Mouse (Mus musculus) limb, embryonic 11.5 days (tissue): ENCODE measurements around the gene Olfr381. TPM values are rescaled to one million over a fixed set of nuclear protein-coding genes. Genes with fewer than 3 reads are reported as not detected.
"Not testable (repeated sequence)": the region's sequence is repeated elsewhere in the genome, so short reads cannot be mapped to it uniquely, and the experiment has no call there.

Experiments used
- ATAC-seq: fragments of 200-750 bp; cut with Nextera tagmentation; 2 replicates; pipeline ENCODE4 v1.8.0; 2017; ENCODE audit warnings: low read depth; ENCODE audit not compliant: insufficient number of reproducible peaks, low FRiP score, low TSS enrichment
- DNase-seq: peaks from one replicate; pipeline ENCODE4 v3.0.0-alpha.2; 2015; ENCODE audit warnings: low spot score
- H3K27ac ChIP-seq: fragments of 300-500 bp; sonication (generic); replicated peaks from 2 replicates; pipeline ENCODE4 v1.5.1; 2014; ENCODE audit warnings: low read depth, mild to moderate bottlenecking, low read length
- H3K27me3 ChIP-seq: fragments of 300-500 bp; sonication (generic); 2 replicates; pipeline ENCODE4 v1.6.1; 2014; ENCODE audit warnings: mild to moderate bottlenecking, low read length, mixed read lengths; ENCODE audit not compliant: control insufficient read depth, insufficient read depth
- H3K36me3 ChIP-seq: fragments of 300-500 bp; sonication (generic); 2 replicates; pipeline ENCODE4 v1.6.1; 2014; ENCODE audit warnings: mild to moderate bottlenecking, low read length, moderate library complexity, mixed read lengths; ENCODE audit not compliant: control insufficient read depth, insufficient read depth
- H3K4me1 ChIP-seq: fragments of 300-500 bp; sonication (generic); 2 replicates; pipeline ENCODE4 v1.6.1; 2014; ENCODE audit warnings: low read length, mixed read lengths; ENCODE audit not compliant: control insufficient read depth, insufficient read depth
- H3K4me2 ChIP-seq: fragments of 300-500 bp; sonication (generic); 2 replicates; pipeline ENCODE4 v1.6.1; 2014; ENCODE audit warnings: low read depth, mild to moderate bottlenecking, moderate library complexity; ENCODE audit not compliant: severe bottlenecking
- H3K4me3 ChIP-seq: fragments of 300-500 bp; sonication (generic); 2 replicates; pipeline ENCODE4 v1.5.1; 2014; ENCODE audit warnings: low read depth, low read length
- H3K9ac ChIP-seq: fragments of 300-500 bp; sonication (generic); 2 replicates; pipeline ENCODE4 v1.6.1; 2014; ENCODE audit warnings: mild to moderate bottlenecking, low read length
- H3K9me3 ChIP-seq: fragments of 300-500 bp; sonication (generic); 2 replicates; pipeline ENCODE4 v1.6.1; 2016; ENCODE audit warnings: low read length; ENCODE audit not compliant: control insufficient read depth
- WGBS: fragments of 180-500 bp; shearing (Covaris S2); extraction: QIAGEN DNeasy Blood & Tissue Kit; methylation state at CpG from one replicate; pipeline ENCODE4 v1.1.7; 2014; 5-methylcytosine and 5-hydroxymethylcytosine counted together
- polyA plus RNA-seq: library from polyadenylated mRNA; unstranded; fragments of >200 nt; fragmentation: Nextera tagmentation; extraction: Ambion mirVana; gene quantifications from 2 replicates; pipeline ENCODE4 v1.2.1, GENCODE M21; 2014

The Olfr381 gene
- polyA plus RNA-seq: not detected in 2 replicates

DNA sequence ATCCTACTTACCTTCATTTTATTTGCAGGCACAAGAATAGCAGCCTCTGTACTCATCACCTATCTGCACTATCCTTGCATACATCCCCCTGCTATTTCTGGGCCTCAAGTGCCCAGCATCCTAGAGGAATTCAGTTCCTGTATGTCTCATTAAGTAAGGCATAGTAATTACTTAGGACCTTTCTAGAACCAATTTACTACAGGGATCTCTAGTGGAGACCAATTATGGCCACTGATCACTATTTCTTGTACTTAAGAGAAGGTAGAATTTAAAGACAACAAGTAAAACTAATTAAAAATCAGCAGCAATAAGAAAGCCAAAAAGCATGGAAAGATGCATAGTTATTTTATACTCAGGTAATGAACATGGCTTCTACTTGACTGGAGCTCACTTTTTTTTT lies at the start of gene Olfr381:
Olfr381 (minus strand) TSS at position 101 of the 400 bp plus-strand sequence.
- Histone ChIP-seq H3K27me3 (no peaks in the 10 kb centered on the region), H3K36me3 (no peaks in the 10 kb centered on the region), H3K4me2 (no peak within 1 kb of the TSS), H3K9me3 (no peaks in the 10 kb centered on the region), H3K9ac (no peak within 1 kb of the TSS), H3K27ac (no peak within 1 kb of the TSS), H3K4me1 (no peaks in the 10 kb centered on the region), H3K4me3 (no peak within 1 kb of the TSS)
- ATAC-seq: no peak
- DNase-seq: no peak

- not testable (repeated sequence) for H3K9me3 ChIP-seq, H3K36me3 ChIP-seq, H3K4me1 ChIP-seq, DNase-seq, H3K27ac ChIP-seq, H3K27me3 ChIP-seq, H3K9ac ChIP-seq, ATAC-seq, H3K4me2 ChIP-seq, H3K4me3 ChIP-seq
- 97% methylated on average over 1 of the region's 1 CpGs for WGBS
These were observed 37.6 kb upstream of the Olfr381 start for GRCm38 (mm10) chr11:73528971-73529370.

DNA sequence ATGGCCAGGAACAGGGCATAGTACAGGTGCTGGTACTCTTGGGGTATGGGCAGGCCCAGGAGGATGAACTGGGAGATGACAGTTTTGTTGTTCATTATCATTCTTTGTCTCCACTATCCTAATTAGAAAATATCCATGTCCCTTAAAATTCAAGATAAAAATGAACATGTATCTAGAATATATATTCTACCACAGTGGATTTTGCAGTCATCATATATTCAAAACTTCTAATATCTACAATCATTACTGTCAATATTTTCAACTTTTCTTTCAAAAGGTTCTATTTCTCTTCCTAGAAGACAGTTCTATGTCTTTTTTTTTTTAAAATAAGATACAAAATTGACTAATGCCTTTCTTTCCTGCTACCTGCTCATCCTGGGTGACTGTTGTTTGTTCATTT lies 25.7 kb upstream of the Olfr381 start, which contains the start of gene Olfr382:
Olfr382 (minus strand) TSS at position 101 of the 400 bp plus-strand sequence.
- H3K4me3 ChIP-seq: no peak within 1 kb of the TSS
- ATAC-seq: no peak

GRCm38 (mm10) chr11:73457408-73457807 lies 34.0 kb downstream of the Olfr381 start, which contains the start of gene Olfr380:
Gene Olfr380 (minus strand): TSS chr11:73457508.
- Histone ChIP-seq H3K36me3 (no peaks in the 10 kb centered on the region), H3K4me1 (no peaks in the 10 kb centered on the region), H3K4me3 (no peak within 1 kb of the TSS), H3K4me2 (no peak within 1 kb of the TSS), H3K9me3 (no peaks in the 10 kb centered on the region; the same call in 1 of the 2 replicates), H3K27ac (no peak within 1 kb of the TSS), H3K27me3 (no peaks in the 10 kb centered on the region), H3K9ac (no peak within 1 kb of the TSS)
- DNase-seq: no peak
- WGBS: 95% methylated on average over 1 of the region's 1 CpGs
- no peak for ATAC-seq

More for the DNA sequence above, 25.7 kb upstream of the Olfr381 start, which contains the start of gene Olfr382:
- no peak within 1 kb of the TSS for H3K9ac ChIP-seq
- H3K27me3 ChIP-seq: no peaks in the 10 kb centered on the region
- no peak for DNase-seq
- H3K36me3 ChIP-seq: no peaks in the 10 kb centered on the region
- H3K9me3 ChIP-seq: peaks cover 3% of the 10 kb centered on the region; the same call in 1 of the 2 replicates
- H3K4me2 ChIP-seq: no peak within 1 kb of the TSS
- no peak within 1 kb of the TSS for H3K27ac ChIP-seq
- no peaks in the 10 kb centered on the region for H3K4me1 ChIP-seq

Other genes with a start within 250 kb of the Olfr381 start
- 0.08 TPM in 1 of 2 replicates, not detected in the other for gene Trpv3, start 224.2 kb downstream of the Olfr381 start, polyA plus RNA-seq
- not detected in 2 replicates for gene Aspa, start 162.0 kb downstream of the Olfr381 start, polyA plus RNA-seq
- gene Gm49340, start 161.9 kb downstream of the Olfr381 start, polyA plus RNA-seq: not detected in 2 replicates
- gene Spata22, start 161.9 kb downstream of the Olfr381 start, polyA plus RNA-seq: not detected in 2 replicates
- not detected in 2 replicates for gene Olfr20, start 140.8 kb downstream of the Olfr381 start, polyA plus RNA-seq
- not detected in 2 replicates for gene Olfr376, start 120.4 kb downstream of the Olfr381 start, polyA plus RNA-seq
- gene Olfr1, start 92.0 kb downstream of the Olfr381 start, polyA plus RNA-seq: not detected in 2 replicates
- not detected in 2 replicates for gene Olfr378, start 63.1 kb downstream of the Olfr381 start, polyA plus RNA-seq
- gene Olfr380, start 34.1 kb downstream of the Olfr381 start, polyA plus RNA-seq: not detected in 2 replicates
- gene Olfr382, start 25.6 kb upstream of the Olfr381 start, polyA plus RNA-seq: not detected in 2 replicates
- not detected in 2 replicates for gene Olfr385, start 101.4 kb upstream of the Olfr381 start, polyA plus RNA-seq
- gene Olfr384, start 107.0 kb upstream of the Olfr381 start, polyA plus RNA-seq: not detected in 2 replicates
- gene Zfp735, start 197.2 kb upstream of the Olfr381 start, polyA plus RNA-seq: not detected in 2 replicates